Mouse (Mus musculus): Measurements from ENCODE around the gene Prkce. TPM values are rescaled to one million over a fixed set of nuclear protein-coding genes. Genes with fewer than 3 reads are reported as not detected.

The Prkce gene
- total RNA-seq, 2 experiments from 2014 or later: 276 to 292 TPM

GRCm38 (mm10) chr17:86508212-86508490 is 340.6 kb downstream of the Prkce start:
- intact Hi-C loops (cut with DNase I): no loop called here
- DNase-seq (ENCODE audit: low spot score in 2 of 2): no peak

GRCm38 (mm10) chr17:86509871-86510270 is 342.3 kb downstream of the Prkce start:
- intact Hi-C loops (cut with DNase I): no loop called here
- no peak for DNase-seq (ENCODE audit: low spot score in 2 of 2)

DNA sequence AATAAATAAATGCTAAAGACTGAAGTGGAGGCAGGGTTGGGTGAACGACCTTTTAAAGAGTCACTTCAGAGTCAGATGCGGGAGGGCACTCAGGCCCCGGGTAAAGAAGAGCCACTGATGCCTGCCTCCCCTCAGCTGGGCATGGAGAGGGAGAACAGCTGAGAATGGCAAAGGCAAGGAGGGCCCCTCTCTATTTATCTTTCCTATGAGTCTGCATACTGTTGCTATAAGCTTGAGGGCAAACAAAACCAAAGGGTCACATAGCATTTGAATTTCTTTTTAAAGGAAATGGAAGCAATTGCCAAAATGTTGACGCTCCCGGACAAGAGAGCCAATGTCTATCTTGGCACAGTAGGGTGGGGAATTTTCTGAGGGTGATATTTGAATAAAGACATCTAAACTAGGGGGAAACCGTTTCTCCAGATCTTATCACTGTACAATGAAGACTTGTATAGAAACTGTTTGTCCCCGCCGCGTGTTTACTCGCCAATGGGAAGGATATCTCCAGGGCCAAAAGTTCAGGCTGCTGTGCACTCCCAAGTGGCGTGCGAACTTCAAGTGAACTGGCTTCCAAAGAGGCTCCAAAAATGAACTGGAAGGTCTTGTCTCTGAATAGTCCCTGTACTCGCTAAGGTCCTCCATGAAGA is 347.5 kb downstream of the Prkce start:
- no peak for DNase-seq (ENCODE audit: low spot score in 2 of 2)
- intact Hi-C loops (cut with DNase I): no loop called here

GRCm38 (mm10) chr17:86516630-86517029 is 349.0 kb downstream of the Prkce start:
- intact Hi-C loops (cut with DNase I): no loop called here

DNA sequence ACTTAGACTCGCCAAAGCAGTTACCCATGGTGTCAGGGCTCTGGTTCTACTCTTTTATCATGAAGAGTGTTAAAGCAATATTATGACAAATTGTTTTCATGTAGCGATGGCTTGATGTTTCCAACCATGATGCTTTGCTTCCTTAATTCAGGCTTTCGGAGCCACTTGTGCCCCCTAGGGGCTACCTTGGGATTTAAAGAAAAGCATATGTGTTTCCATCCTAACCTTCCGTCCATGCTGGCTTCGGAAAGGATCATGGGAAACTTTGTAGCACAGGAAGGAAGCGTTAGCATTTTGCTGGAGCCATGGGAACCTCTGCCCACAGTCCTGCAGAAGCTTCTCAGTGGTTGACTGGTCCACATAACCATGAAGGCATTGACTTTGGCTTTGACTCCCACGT is 351.0 kb downstream of the Prkce start:
- intact Hi-C loops (cut with DNase I): no loop called here
- no peak for DNase-seq (ENCODE audit: low spot score in 2 of 2)

More at GRCm38 (mm10) chr17:86516630-86517029, 349.0 kb downstream of the Prkce start:
- no peak for DNase-seq (ENCODE audit: low spot score in 2 of 2)

GRCm38 (mm10) chr17:86521252-86521651 is 353.7 kb downstream of the Prkce start:
- intact Hi-C loops (cut with DNase I): no loop called here
- DNase-seq (ENCODE audit: low spot score in 2 of 2): no peak

DNA sequence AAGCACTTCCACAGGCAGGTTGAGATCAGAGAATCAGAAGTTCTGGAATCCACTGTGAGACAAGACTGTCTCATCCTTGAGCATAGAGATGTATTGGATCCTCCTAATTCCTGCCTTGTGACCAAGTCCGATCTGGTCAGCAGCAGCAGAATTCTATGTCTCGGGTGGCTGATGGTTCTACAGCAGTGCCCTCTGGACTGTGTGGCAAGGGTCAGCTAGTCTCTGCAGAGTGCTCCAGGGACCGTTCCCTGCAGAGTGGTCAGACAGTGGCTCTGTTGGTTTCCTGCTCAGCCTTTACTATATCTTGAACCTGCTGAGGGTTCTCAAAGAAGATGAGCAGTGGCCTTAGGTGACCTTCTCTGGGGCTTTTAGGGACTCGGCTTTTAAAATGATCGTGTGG is 355.1 kb downstream of the Prkce start:
- no peak for DNase-seq (ENCODE audit: low spot score in 2 of 2)
- intact Hi-C loops (cut with DNase I): no loop called here

- no peak for DNase-seq (ENCODE audit: low spot score in 2 of 2)
- intact Hi-C loops (cut with DNase I): no loop called here
Measured at GRCm38 (mm10) chr17:86523374-86523773, 355.8 kb downstream of the Prkce start.

GRCm38 (mm10) chr17:86523843-86524242 is 356.3 kb downstream of the Prkce start:
- intact Hi-C loops (cut with DNase I): no loop called here
- DNase-seq (ENCODE audit: low spot score in 2 of 2): no peak

GRCm38 (mm10) chr17:86525075-86525474 is 357.5 kb downstream of the Prkce start:
- intact Hi-C loops (cut with DNase I): no loop called here
- DNase-seq (ENCODE audit: low spot score in 2 of 2): no peak

DNA sequence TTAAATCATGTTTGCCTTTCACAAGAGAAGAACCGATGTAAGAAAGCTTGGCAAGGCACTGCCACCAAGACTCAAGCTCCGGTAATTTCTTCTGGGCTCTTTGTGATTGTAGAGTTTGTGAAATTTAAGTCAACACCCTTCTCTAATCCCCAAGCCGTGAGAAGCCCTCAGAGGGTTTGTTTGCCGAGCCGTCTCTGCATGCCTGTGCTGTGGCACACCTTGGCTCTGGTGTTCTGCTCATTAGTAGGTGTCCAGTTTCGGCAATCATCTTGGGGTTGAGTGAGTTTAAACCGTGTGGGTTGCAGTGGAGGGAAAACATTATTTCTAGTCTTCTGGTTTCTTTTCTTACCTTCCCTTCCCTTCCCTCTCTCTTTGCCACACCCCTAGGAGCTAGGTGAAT is 358.4 kb downstream of the Prkce start:
- intact Hi-C loops (cut with DNase I): no loop called here

DNA sequence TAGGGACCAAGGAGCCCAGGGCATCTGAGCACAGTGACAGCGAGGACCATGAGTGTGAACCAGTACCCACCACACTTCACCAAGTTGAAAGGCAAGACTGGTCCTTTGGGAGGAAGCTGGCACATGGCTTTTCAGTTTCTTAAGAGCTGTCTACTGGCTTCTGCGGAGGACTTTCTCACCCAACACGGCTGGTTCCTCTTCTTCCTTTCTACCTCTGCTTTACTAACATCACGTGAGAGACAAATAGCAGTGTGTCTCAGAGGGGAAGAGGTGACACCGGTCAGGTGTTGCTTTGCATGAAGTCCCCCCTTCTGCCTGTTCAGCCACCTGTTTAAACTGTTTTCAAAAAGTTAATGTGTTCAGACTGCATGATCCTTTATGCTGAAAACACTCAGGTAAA is 359.7 kb downstream of the Prkce start:
- no peak for DNase-seq (ENCODE audit: low spot score in 2 of 2)
- intact Hi-C loops (cut with DNase I): no loop called here

More for the DNA sequence above, 358.4 kb downstream of the Prkce start:
- DNase-seq (ENCODE audit: low spot score in 2 of 2): no peak

- DNase-seq (ENCODE audit: low spot score in 2 of 2): no peak
- intact Hi-C loops (cut with DNase I): no loop called here
Measured at GRCm38 (mm10) chr17:86529003-86529402, 361.4 kb downstream of the Prkce start.

- intact Hi-C loops (cut with DNase I): no loop called here
- no peak for DNase-seq (ENCODE audit: low spot score in 2 of 2)
Measured at GRCm38 (mm10) chr17:86529411-86529810, 361.8 kb downstream of the Prkce start.

DNA sequence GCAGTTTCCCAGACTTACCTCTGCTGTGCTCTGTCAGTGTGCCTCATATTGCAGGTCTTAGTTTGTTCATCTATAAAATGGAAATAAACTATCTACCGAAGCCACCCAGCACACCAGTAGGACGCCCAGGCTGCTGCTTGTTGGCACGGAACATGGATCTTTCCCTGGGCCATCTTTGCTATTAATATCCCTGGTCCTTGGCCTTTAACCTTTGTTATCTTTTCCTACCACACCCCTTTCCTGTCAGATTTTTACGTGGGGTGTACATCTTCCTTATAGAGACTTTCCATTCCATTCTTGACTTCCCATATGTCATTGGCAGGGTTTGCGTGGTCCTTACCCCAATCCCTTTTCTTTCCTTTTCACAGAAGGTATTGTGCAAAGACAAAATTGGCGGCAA is 363.6 kb downstream of the Prkce start:
- DNase-seq (ENCODE audit: low spot score in 2 of 2): no peak
- intact Hi-C loops (cut with DNase I): loop anchor here (10.0 kb wide), 1 partner anchor 224 kb away; the partner anchor contains the start of gene Epas1

DNA sequence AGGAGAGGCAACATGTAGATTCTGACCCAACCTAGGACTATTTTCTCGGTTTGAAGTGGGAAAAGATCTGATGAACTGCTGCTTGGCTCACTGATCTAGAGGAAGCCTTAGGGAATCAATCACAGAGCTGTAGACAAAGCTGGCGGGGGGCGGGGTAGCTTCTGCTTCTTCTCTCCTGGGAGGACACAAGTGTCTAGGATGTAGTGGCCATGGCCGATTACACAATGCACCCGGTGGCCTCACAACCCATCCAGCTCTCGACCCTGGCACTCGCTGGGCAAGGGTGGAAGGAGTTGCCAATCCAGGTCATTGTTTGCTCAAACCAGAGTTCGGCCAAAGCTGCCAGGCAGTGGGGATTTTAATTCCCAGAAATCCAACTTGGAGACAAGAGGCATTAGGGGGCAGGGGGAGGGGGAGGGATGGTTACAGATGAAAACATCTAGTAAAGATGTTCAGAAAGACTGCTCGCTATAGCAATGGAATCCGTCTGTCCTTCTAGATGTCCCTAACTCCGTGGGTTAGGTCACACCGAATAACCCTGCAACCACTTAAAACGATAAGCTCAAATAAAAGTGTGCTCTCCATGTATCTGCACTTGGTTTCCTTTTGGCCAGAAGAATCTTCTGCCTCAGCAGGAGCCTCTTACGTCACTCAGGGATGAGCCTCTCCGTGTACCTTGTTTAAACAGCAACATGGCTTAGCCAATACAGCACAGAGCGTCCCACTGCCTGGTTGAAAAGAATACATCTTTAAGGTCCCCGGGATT is 365.4 kb downstream of the Prkce start:
- DNase-seq (ENCODE audit: low spot score in 2 of 2): no peak
- intact Hi-C loops (cut with DNase I): loop anchor here (10.0 kb wide), 1 partner anchor 222 kb away; the partner anchor contains the start of gene Epas1

DNA sequence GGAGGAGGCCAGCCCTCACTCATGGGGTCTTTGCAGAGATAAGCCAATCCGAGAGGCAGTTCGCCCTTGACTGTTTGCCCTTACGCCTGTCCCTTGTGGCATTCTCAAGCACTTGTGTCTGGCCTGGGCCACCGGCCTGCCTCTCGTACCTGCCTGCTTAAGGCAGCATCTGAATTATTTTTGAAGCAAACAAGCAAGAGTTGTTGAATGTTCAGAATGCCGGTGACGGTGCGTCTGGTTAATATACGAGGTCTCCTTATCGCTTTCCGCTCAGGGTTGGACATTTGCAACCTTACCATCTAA is 365.9 kb downstream of the Prkce start:
- no peak for DNase-seq (ENCODE audit: low spot score in 2 of 2)
- intact Hi-C loops (cut with DNase I): loop anchor here (10.0 kb wide), 1 partner anchor 221 kb away; the partner anchor contains the start of gene Epas1

GRCm38 (mm10) chr17:86535096-86535495 is 367.5 kb downstream of the Prkce start:
- no peak for DNase-seq (ENCODE audit: low spot score in 2 of 2)
- intact Hi-C loops (cut with DNase I): loop anchor here (10.0 kb wide), 1 partner anchor 220 kb away; the partner anchor contains the start of gene Epas1

GRCm38 (mm10) chr17:86535827-86536656 is 368.5 kb downstream of the Prkce start:
- peak; percentile 46 to 78 for DNase-seq (ENCODE audit: low spot score in 2 of 2)
- intact Hi-C loops (cut with DNase I): loop anchor here (2.0 to 10.0 kb wide), 3 partner anchors 219 to 369 kb away; partner anchors contain the start of gene Epas1

DNA sequence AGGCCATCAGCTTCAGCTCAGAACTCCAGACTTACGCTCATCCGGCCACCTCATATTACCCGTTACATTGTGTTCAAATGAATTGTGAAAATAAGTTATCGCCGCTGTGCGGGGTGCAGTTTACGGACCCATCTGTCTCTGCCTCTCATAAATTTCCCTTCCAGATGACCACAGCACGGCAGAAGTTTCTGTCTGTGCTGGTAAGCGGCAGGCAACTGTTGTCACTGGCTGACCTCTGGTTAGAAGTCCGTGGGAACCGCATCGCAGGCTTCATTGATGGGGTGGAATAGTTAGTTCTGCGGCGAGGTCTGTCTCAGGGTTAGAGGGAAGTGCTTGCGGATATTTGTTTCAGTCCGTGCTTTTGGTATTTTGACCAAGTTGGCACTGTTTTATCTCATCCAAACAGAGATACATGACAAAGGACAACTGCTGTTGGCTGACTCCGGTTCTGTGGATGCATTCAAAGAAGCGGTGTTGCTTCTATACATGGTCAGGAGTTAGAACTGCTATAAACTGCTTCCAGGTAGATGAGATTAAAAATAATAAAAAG is 372.4 kb downstream of the Prkce start:
- no peak for DNase-seq (ENCODE audit: low spot score in 2 of 2)
- intact Hi-C loops (cut with DNase I): loop anchor here (10.0 kb wide), 1 partner anchor 215 kb away; the partner anchor contains the start of gene Epas1

All from left cerebral cortex, postnatal 36 days (tissue).